Mouse (Mus musculus): ENCODE data around the gene Polm. TPM values are rescaled to one million over a fixed set of nuclear protein-coding genes. Genes with fewer than 3 reads are reported as not detected.

Polm gene
- total RNA-seq, 2 experiments from 2014 or later: 3.9 to 8.8 TPM

- ATAC-seq (replicated peaks; ENCODE audit: low FRiP score, low TSS enrichment, poor library complexity, severe bottlenecking): no peak
Measured at GRCm38 (mm10) chr11:5787671-5788055, 50.2 kb downstream of the Polm start.

- no peak for ATAC-seq (replicated peaks; ENCODE audit: low FRiP score, low TSS enrichment, poor library complexity, severe bottlenecking)
Measured at GRCm38 (mm10) chr11:5785732-5786131, 52.1 kb downstream of the Polm start.

- peak; percentile 95 for ATAC-seq (replicated peaks; ENCODE audit: low FRiP score, low TSS enrichment, poor library complexity, severe bottlenecking)
Measured at GRCm38 (mm10) chr11:5782199-5782944, 55.4 kb downstream of the Polm start.

- no peak for ATAC-seq (replicated peaks; ENCODE audit: low FRiP score, low TSS enrichment, poor library complexity, severe bottlenecking)
Measured at GRCm38 (mm10) chr11:5780035-5780499, 57.7 kb downstream of the Polm start.

GRCm38 (mm10) chr11:5778481-5778880, 59.3 kb downstream of the Polm start:
- ATAC-seq (replicated peaks; ENCODE audit: low FRiP score, low TSS enrichment, poor library complexity, severe bottlenecking): peak; percentile 46; the same call in 1 of the 2 replicates

Other genes starting within 250 kb of the Polm start
- 128 and 195 TPM in 2 replicates for gene Mrps24, start 122.3 kb downstream of the Polm start, total RNA-seq (2014; fragmentation: Nextera tagmentation)
- 72.1 and 95.9 TPM in 2 replicates for gene Mrps24, start 122.3 kb downstream of the Polm start, total RNA-seq (2017)
- gene Urgcp, start 75.6 kb downstream of the Polm start, total RNA-seq (2014; fragmentation: Nextera tagmentation): 6.8 and 12.1 TPM in 2 replicates
- gene Urgcp, start 75.6 kb downstream of the Polm start, total RNA-seq (2017): 5.9 and 7.8 TPM in 2 replicates
- gene Dbnl, start 49.5 kb downstream of the Polm start, total RNA-seq (2014; fragmentation: Nextera tagmentation): 47.1 and 48.7 TPM in 2 replicates
- gene Dbnl, start 49.5 kb downstream of the Polm start, total RNA-seq (2017): 58.7 and 68.5 TPM in 2 replicates
- gene Pgam2, start 34.3 kb downstream of the Polm start, total RNA-seq (2014; fragmentation: Nextera tagmentation): 0.24 TPM in 1 of 2 replicates, not detected in the other
- gene Pgam2, start 34.3 kb downstream of the Polm start, total RNA-seq (2017): not detected in 2 replicates
- not detected in 2 replicates for gene Aebp1, start 23.9 kb upstream of the Polm start, total RNA-seq (2014; fragmentation: Nextera tagmentation)
- gene Aebp1, start 23.9 kb upstream of the Polm start, total RNA-seq (2017): not detected in 2 replicates
- gene Pold2, start 40.3 kb upstream of the Polm start, total RNA-seq (2014; fragmentation: Nextera tagmentation): 115 and 138 TPM in 2 replicates
- gene Pold2, start 40.3 kb upstream of the Polm start, total RNA-seq (2017): 55.7 and 85.8 TPM in 2 replicates
- gene Myl7, start 60.8 kb upstream of the Polm start, total RNA-seq (2014; fragmentation: Nextera tagmentation): not detected in 2 replicates
- not detected in 2 replicates for gene Myl7, start 60.8 kb upstream of the Polm start, total RNA-seq (2017)
- not detected in 2 replicates for gene Gck, start 112.1 kb upstream of the Polm start, total RNA-seq (2014; fragmentation: Nextera tagmentation)
- gene Gck, start 112.1 kb upstream of the Polm start, total RNA-seq (2017): not detected in 2 replicates
- 31.2 and 37.7 TPM in 2 replicates for gene Ykt6, start 117.7 kb upstream of the Polm start, total RNA-seq (2014; fragmentation: Nextera tagmentation)
- gene Ykt6, start 117.7 kb upstream of the Polm start, total RNA-seq (2017): 42.3 and 43.6 TPM in 2 replicates
- 0.52 and 3.0 TPM in 2 replicates for gene Camk2b, start 228.3 kb upstream of the Polm start, total RNA-seq (2014; fragmentation: Nextera tagmentation)
- gene Camk2b, start 228.3 kb upstream of the Polm start, total RNA-seq (2017): 1.6 TPM in 1 of 2 replicates, not detected in the other

All from megakaryocyte-erythroid progenitor cell, adult 5-6 weeks (primary cell).